Comparison of ENCODE assay signal across 24 mouse cellular contexts in the genomic region with DNA sequence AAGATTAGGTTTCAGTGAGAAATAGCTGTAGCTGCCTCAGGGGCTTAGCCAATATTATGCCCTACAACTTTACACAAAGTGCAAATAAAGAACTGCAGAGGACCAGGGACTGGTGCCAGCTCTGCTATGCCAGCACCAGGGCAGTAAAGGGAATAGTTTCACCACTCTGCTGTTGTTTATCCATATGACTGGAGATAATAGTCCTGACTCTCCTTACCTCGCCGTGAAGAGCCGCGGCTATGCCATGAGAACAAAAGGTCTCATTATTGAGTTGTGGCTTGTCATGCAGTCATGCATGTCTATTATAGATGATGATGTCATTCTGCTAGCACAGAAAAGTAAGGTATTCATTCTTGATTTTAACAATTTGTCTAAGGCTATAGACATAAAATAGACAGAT. TPM values are rescaled to one million over a fixed set of nuclear protein-coding genes. Genes with fewer than 3 reads are reported as not detected.
DNase-seq lines count a peak whose midpoint lies in the region; ATAC-seq and TF ChIP-seq lines count a peak whose summit lies in the region.
"Had no signal": no experiment of that assay in that cellular context is flagged by ENCODE, and none has a peak within 500 bp of the region (broad histone marks: within the 10 kb centered on the region; RNA-seq: fewer than 3 reads in every experiment).

No protein-coding gene starts in this region.

- H3K27me3 ChIP-seq in spleen, adult 2 months (ENCODE audit: control insufficient read depth, insufficient read depth, low read length), result no peaks in the 10 kb centered on the region
- no peaks in the 10 kb centered on the region for H3K27me3 ChIP-seq in hindbrain, embryonic 14.5 days (ENCODE audit: control insufficient read depth, insufficient read depth, low read length)
- H3K27me3 ChIP-seq: embryonic facial prominence, embryonic 15.5 days; heart, embryonic 12.5 days; hindbrain, embryonic 15.5 days; kidney, embryonic 15.5 days; limb, embryonic 13.5 days; midbrain, embryonic 15.5 days; neural tube, embryonic 12.5 days had no signal

- DNase-seq in adrenal gland, postnatal 10 days, result peak; percentile 40
- DNase-seq in adrenal gland, postnatal 25 days, result no peak
- peak; percentile 77 for DNase-seq in heart, adult 11 months
- no peak for DNase-seq in heart, postnatal 14 days
- DNase-seq in spleen, adult 2 months (ENCODE audit: low read depth in 1 of 2, low spot score in 2 of 2), result no peak
- no peak for DNase-seq in spleen, postnatal 10 days (ENCODE audit: low spot score in 2 of 2)
- peak; percentile 74 for DNase-seq in retina, postnatal 1 day
- DNase-seq in hindbrain, embryonic 14.5 days (ENCODE audit: low spot score), result no peak
- DNase-seq: cerebellum, adult 18-20 months; cerebellum, postnatal 14 days; gastrocnemius, postnatal 36 days; heart, postnatal 4 days; lung, embryonic 14.5 days; right cerebral cortex, adult 18-20 months; right cerebral cortex, postnatal 4 days had no signal

- no peaks in the 10 kb centered on the region for H3K9me3 ChIP-seq in hindbrain, embryonic 14.5 days (ENCODE audit: control insufficient read depth, low read length)
- H3K9me3 ChIP-seq: embryonic facial prominence, embryonic 15.5 days; heart, embryonic 12.5 days; hindbrain, embryonic 15.5 days; kidney, embryonic 15.5 days; limb, embryonic 13.5 days; midbrain, embryonic 15.5 days; neural tube, embryonic 12.5 days had no signal

- TF ChIP-seq CTCF in spleen, adult 2 months (IDR thresholded peaks at IDR 0.05; ENCODE audit: extremely low read depth, insufficient read depth, insufficient read length, insufficient replicate concordance), result no peak

- H3K27ac ChIP-seq in spleen, adult 2 months (ENCODE audit: insufficient read depth, low read length), result peak overlapping the region; percentile 63
- H3K27ac ChIP-seq in hindbrain, embryonic 14.5 days, result no peak overlapping the region
- H3K27ac ChIP-seq: embryonic facial prominence, embryonic 15.5 days; hindbrain, embryonic 15.5 days; kidney, embryonic 15.5 days; limb, embryonic 13.5 days; liver, embryonic 14.5 days; midbrain, embryonic 15.5 days; neural tube, embryonic 12.5 days had no signal

- no peak for TF ChIP-seq POLR2A in spleen, adult 2 months (IDR thresholded peaks at IDR 0.05; ENCODE audit: low read depth, low read length)

- peaks cover 21% of the 10 kb centered on the region for H3K36me3 ChIP-seq in spleen, adult 2 months (ENCODE audit: control insufficient read depth, insufficient read depth, low read length)
- no peaks in the 10 kb centered on the region for H3K36me3 ChIP-seq in hindbrain, embryonic 14.5 days (replicated peaks; ENCODE audit: control insufficient read depth, insufficient read depth)
- H3K36me3 ChIP-seq: embryonic facial prominence, embryonic 15.5 days; heart, embryonic 12.5 days; hindbrain, embryonic 15.5 days; kidney, embryonic 15.5 days; limb, embryonic 13.5 days; midbrain, embryonic 15.5 days; neural tube, embryonic 12.5 days had no signal

- ATAC-seq in hindbrain, embryonic 14.5 days (ENCODE audit: low FRiP score), result no peak
- ATAC-seq: midbrain, embryonic 15.5 days had no signal

- 63% methylated on average over 4 of the region's 4 CpGs for WGBS in spleen, adult 2 months
- 50% methylated on average over 4 of the region's 4 CpGs for WGBS in hindbrain, embryonic 14.5 days

- H3K4me1 ChIP-seq in spleen, adult 2 months (ENCODE audit: control insufficient read depth, insufficient read depth, insufficient read length), result peaks cover 12% of the 10 kb centered on the region
- 0 out of 2 replicates have a peak, but pooled peaks cover 3% of the 10 kb centered on the region for H3K4me1 ChIP-seq in hindbrain, embryonic 14.5 days (replicated peaks; ENCODE audit: control insufficient read depth, insufficient read depth, low read length)
- H3K4me1 ChIP-seq: hindbrain, embryonic 15.5 days; kidney, embryonic 15.5 days; limb, embryonic 13.5 days; neural tube, embryonic 12.5 days had no signal

- no peak overlapping the region; the same call in 1 of the 2 replicates for H3K4me3 ChIP-seq in spleen, adult 2 months (ENCODE audit: extremely low read depth, insufficient read depth, insufficient read length)
- no peak overlapping the region for H3K4me3 ChIP-seq in hindbrain, embryonic 14.5 days (replicated peaks; ENCODE audit: low read length)
- H3K4me3 ChIP-seq: embryonic facial prominence, embryonic 15.5 days; heart, embryonic 12.5 days; hindbrain, embryonic 15.5 days; kidney, embryonic 15.5 days; limb, embryonic 13.5 days; midbrain, embryonic 15.5 days; neural tube, embryonic 12.5 days had no signal

- H3K4me2 ChIP-seq in hindbrain, embryonic 14.5 days (replicated peaks), result no peak overlapping the region
- H3K4me2 ChIP-seq: embryonic facial prominence, embryonic 15.5 days; heart, embryonic 12.5 days; hindbrain, embryonic 15.5 days; kidney, embryonic 15.5 days; limb, embryonic 13.5 days; lung, embryonic 14.5 days; midbrain, embryonic 15.5 days; neural tube, embryonic 12.5 days had no signal

- no peak overlapping the region for H3K9ac ChIP-seq in hindbrain, embryonic 14.5 days
- H3K9ac ChIP-seq: embryonic facial prominence, embryonic 15.5 days; heart, embryonic 12.5 days; hindbrain, embryonic 15.5 days; kidney, embryonic 15.5 days; limb, embryonic 13.5 days; liver, embryonic 14.5 days; lung, embryonic 14.5 days; midbrain, embryonic 15.5 days; neural tube, embryonic 12.5 days had no signal

- intact Hi-C loops in heart, postnatal 14 days (cut with DNase I), result no loop called here

RNA-seq across cellular contexts. Expression of gene Hcls1, which starts 7.1 kb away (rescaled TPM):
- 10 to 100 TPM; 15.8 to 19.5 TPM for total RNA-seq in adrenal gland, postnatal 10 days (2021)
- 6.5 and 10.5 TPM in 2 replicates for total RNA-seq in adrenal gland, postnatal 25 days (2021)
- 10 to 100 TPM in 1 of 2 experiments, 1 to 10 TPM in 1; 8.6 to 12.1 TPM for total RNA-seq in heart, postnatal 14 days (2021)
- 114 and 126 TPM in 2 replicates for polyA plus RNA-seq in spleen, adult 2 months (2012; rRNA removed)
- 0.73 and 0.99 TPM in 2 replicates for polyA plus RNA-seq in hindbrain, embryonic 14.5 days (2014; fragmentation: Nextera tagmentation; extraction: Ambion mirVana)

RNA-seq across cellular contexts. Expression of gene Fbxo40, which starts 48.4 kb away (rescaled TPM):
- 1 to 10 TPM; 1.8 to 4.4 TPM for total RNA-seq in adrenal gland, postnatal 10 days (2021)
- total RNA-seq in adrenal gland, postnatal 25 days (2021), result 0.15 TPM in 1 of 2 replicates, not detected in the other
- 100 to 1,000 TPM; 140 to 151 TPM for total RNA-seq in heart, postnatal 14 days (2021)
- 0.01 and 0.07 TPM in 2 replicates for polyA plus RNA-seq in spleen, adult 2 months (2012; rRNA removed)
- 0.09 TPM in 1 of 2 replicates, not detected in the other for polyA plus RNA-seq in hindbrain, embryonic 14.5 days (2014; fragmentation: Nextera tagmentation; extraction: Ambion mirVana)
- polyA plus RNA-seq: hindbrain, embryonic 15.5 days; intestine, embryonic 14.5 days; lung, embryonic 14.5 days; midbrain, embryonic 15.5 days; neural tube, embryonic 12.5 days had no signal

Comparison
In these comparisons a context has a peak if more than half of its experiments do, and no peak if none do; other contexts are left out.
1. DNase-seq: peak in adrenal gland, postnatal 10 days (single experiment), heart, adult 11 months (single experiment) and retina, postnatal 1 day (single experiment); none in adrenal gland, postnatal 25 days (single experiment), heart, postnatal 14 days (0 of 2), spleen, adult 2 months (0 of 2), spleen, postnatal 10 days (0 of 2) and hindbrain, embryonic 14.5 days (single experiment).
2. RNA of gene Fbxo40, which starts 48.4 kb away (total RNA-seq): 140 to 151 TPM in heart, postnatal 14 days; 1.8 to 4.4 TPM in adrenal gland, postnatal 10 days and 0.15 TPM in adrenal gland, postnatal 25 days; every median in the first group is over 10 times any median in the second.